Mouse (Mus musculus) heart, postnatal 0 days (tissue): Measurements from ENCODE around the gene Cox4i1. TPM values are rescaled to one million over a fixed set of nuclear protein-coding genes. Genes with fewer than 3 reads are reported as not detected.
A peak's percentile ranks its signal among the peaks of the same experiment; 100 is the strongest.
"Not testable (repeated sequence)": the region's sequence is repeated elsewhere in the genome, so short reads cannot be mapped to it uniquely, and the experiment has no call there.

Experiments
- ATAC-seq: fragments of 200-750 bp; cut with Nextera tagmentation; 2 replicates; pipeline ENCODE4 v1.8.0; 2017; ENCODE audit warnings: low read depth, moderate number of reproducible peaks, moderate library complexity; ENCODE audit not compliant: insufficient read depth
- DNase-seq: peaks from one replicate; pipeline ENCODE4 v3.0.0-alpha.2; 2016; ENCODE audit warnings: low spot score
- H3K27ac ChIP-seq: fragments of 300-500 bp; sonication (generic); 2 replicates; pipeline ENCODE4 v1.5.1; 2014; ENCODE audit warnings: low read depth, mild to moderate bottlenecking
- H3K27me3 ChIP-seq: fragments of 300-500 bp; sonication (generic); 2 replicates; pipeline ENCODE4 v1.6.1; 2014; ENCODE audit warnings: low read length, mixed read lengths; ENCODE audit not compliant: control insufficient read depth, insufficient read depth
- H3K36me3 ChIP-seq: fragments of 300-500 bp; sonication (generic); replicated peaks from 2 replicates; pipeline ENCODE4 v1.6.1; 2014; ENCODE audit warnings: low read length, mixed read lengths; ENCODE audit not compliant: control insufficient read depth, insufficient read depth
- H3K4me1 ChIP-seq: fragments of 300-500 bp; sonication (generic); 2 replicates; pipeline ENCODE4 v1.6.1; 2014; ENCODE audit warnings: antibody characterized with exemption; ENCODE audit not compliant: control insufficient read depth, insufficient read depth
- H3K4me2 ChIP-seq: fragments of 300-500 bp; sonication (generic); 2 replicates; pipeline ENCODE4 v1.6.1; 2014; ENCODE audit warnings: low read depth, mild to moderate bottlenecking, low read length, moderate library complexity
- H3K4me3 ChIP-seq: fragments of 300-500 bp; sonication (generic); 2 replicates; pipeline ENCODE4 v1.5.1; 2014; ENCODE audit warnings: low read depth, low read length
- H3K9ac ChIP-seq: fragments of 300-500 bp; sonication (generic); replicated peaks from 2 replicates; pipeline ENCODE4 v1.6.1; 2014; ENCODE audit warnings: low read depth, low read length, mixed read lengths
- H3K9me3 ChIP-seq: fragments of 300-500 bp; sonication (generic); replicated peaks from 2 replicates; pipeline ENCODE4 v1.6.1; 2016; ENCODE audit warnings: low read length; ENCODE audit not compliant: control insufficient read depth
- CTCF ChIP-seq: IDR thresholded peaks from 2 replicates; pipeline ENCODE4 v1.5.1; 2016; ENCODE audit warnings: antibody characterized with exemption, control low read depth, low read depth
- EP300 ChIP-seq: IDR thresholded peaks from 2 replicates; pipeline ENCODE4 v1.6.1; 2016; ENCODE audit warnings: antibody characterized with exemption, low read depth
- WGBS: fragments of 180-500 bp; shearing (Covaris S2); extraction: QIAGEN DNeasy Blood & Tissue Kit; methylation state at CpG from one replicate; pipeline ENCODE4 v1.1.7; 2014; 5-methylcytosine and 5-hydroxymethylcytosine counted together
- polyA plus RNA-seq: library from polyadenylated mRNA; unstranded; fragments of >200 nt; fragmentation: Nextera tagmentation; extraction: Ambion mirVana; gene quantifications from 2 replicates; pipeline ENCODE4 v1.2.1, GENCODE M21; 2015
- total RNA-seq: library from RNA; depleted of rRNA; stranded (reverse); fragments of >200 nt; gene quantifications from 2 replicates; pipeline ENCODE4 v1.2.3, GENCODE M21; 2014; ENCODE audit warnings: low replicate concordance

The Cox4i1 gene
- total and polyA plus RNA-seq, 2 experiments from 2014 or later, result 2,021 to 4,528 TPM

DNA sequence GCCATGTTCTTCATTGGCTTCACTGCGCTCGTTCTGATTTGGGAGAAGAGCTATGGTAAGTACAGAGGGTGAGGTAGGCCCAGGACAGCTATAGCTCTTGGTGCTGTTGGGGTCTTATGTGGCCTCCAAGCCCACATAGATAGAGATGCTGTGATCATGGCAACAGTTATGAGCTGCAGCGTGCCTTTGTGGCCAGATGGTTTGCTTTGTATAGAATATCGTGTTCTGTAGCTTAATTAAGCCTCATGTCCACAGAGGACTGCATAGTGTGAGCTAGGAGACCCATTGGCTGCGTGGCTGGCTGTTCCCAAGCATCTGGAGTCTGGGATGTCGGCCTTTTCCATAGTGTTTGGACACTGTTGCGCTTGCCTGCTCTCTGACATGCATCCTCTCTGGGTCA lies 5.3 kb downstream of the Cox4i1 start:
- TF ChIP-seq CTCF (no peak), EP300 (no peak)
- Histone ChIP-seq H3K4me2 (no peak overlapping the region), H3K27me3 (no peaks in the 10 kb centered on the region), H3K9ac (no peak overlapping the region), H3K4me3 (no peak overlapping the region), H3K9me3 (no peaks in the 10 kb centered on the region), H3K27ac (no peak overlapping the region), H3K4me1 (peaks cover 18% of the 10 kb centered on the region), H3K36me3 (peaks cover 64% of the 10 kb centered on the region)
- ATAC-seq, result no peak
- no peak for DNase-seq
- WGBS, result 84% methylated on average over 7 of the region's 7 CpGs

- 0 out of 2 replicates have a peak, but pooled peaks cover 4% of the 10 kb centered on the region for H3K27me3 ChIP-seq
- H3K9ac ChIP-seq, result no peak overlapping the region
- ATAC-seq (no peak), DNase-seq (no peak)
- 62% methylated on average over 8 of the region's 8 CpGs for WGBS
- 0 out of 2 replicates have a peak, but pooled peaks cover 2% of the 10 kb centered on the region for H3K4me1 ChIP-seq
- no peak overlapping the region for H3K27ac ChIP-seq
- H3K4me3 ChIP-seq, result no peak overlapping the region
- no peaks in the 10 kb centered on the region for H3K9me3 ChIP-seq
- H3K36me3 ChIP-seq, result peaks cover 54% of the 10 kb centered on the region
- no peak for TF ChIP-seq EP300
- TF ChIP-seq CTCF, result no peak
- H3K4me2 ChIP-seq, result no peak overlapping the region
Observed at GRCm38 (mm10) chr8:120675718-120676117, 7.7 kb downstream of the Cox4i1 start.

- Histone ChIP-seq H3K36me3 (peaks cover 27% of the 10 kb centered on the region), H3K4me1 (no peaks in the 10 kb centered on the region), H3K9ac (no peak overlapping the region), H3K9me3 (no peaks in the 10 kb centered on the region), H3K4me2 (no peak overlapping the region), H3K27ac (no peak overlapping the region), H3K4me3 (no peak overlapping the region), H3K27me3 (0 out of 2 replicates have a peak, but pooled peaks cover 7% of the 10 kb centered on the region)
- peak; percentile 61 for ATAC-seq
- TF ChIP-seq CTCF (peak; percentile 97), EP300 (no peak)
- DNase-seq, result peak; percentile 76
- WGBS, result 11% methylated on average over 10 of the region's 10 CpGs
Observed at GRCm38 (mm10) chr8:120678447-120678846, 10.4 kb downstream of the Cox4i1 start.

DNA sequence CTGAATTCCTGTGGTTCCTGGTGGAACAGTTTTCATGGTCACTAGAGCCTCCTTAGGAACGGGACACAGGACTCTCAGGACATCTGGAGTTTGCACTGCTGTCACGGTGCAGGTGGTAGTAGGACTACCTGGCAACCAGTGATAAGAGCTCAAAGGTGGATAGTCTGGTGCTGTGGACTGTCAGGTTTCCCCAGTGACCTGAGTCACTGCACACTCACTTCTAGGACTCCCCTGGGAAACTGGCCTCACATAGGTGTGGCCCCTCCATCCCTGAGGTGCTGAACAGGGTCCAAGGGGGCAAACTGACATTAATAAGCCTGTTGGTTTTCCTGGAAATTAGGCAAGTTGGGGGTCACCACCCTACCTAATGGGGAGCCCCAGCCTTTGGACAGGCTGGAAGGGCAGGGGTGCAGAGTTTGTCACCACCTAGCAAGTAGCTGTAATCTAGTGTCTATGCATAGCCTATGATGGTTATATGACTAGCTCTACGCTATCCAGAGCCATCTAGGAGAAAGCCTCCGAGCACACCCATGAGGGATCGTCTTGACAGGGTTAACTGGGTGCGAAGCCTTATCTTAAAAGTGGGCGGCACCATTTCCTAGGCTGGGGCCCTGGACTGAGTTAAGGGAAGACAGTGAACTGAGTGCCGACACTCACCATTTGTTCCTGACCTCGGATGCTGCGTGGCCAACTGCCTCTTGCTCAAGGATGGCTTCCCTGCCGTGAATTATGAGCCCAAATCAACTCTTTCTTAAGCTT lies 11.8 kb downstream of the Cox4i1 start:
- ATAC-seq, result no peak

GRCm38 (mm10) chr8:120680405-120680804 lies 12.4 kb downstream of the Cox4i1 start:
- H3K36me3 ChIP-seq, result peaks cover 18% of the 10 kb centered on the region; the same call in 1 of the 2 replicates
- not testable (repeated sequence) for H3K4me3 ChIP-seq, H3K4me1 ChIP-seq, H3K27me3 ChIP-seq, H3K9me3 ChIP-seq, H3K9ac ChIP-seq, H3K4me2 ChIP-seq, ATAC-seq, H3K27ac ChIP-seq, DNase-seq
- 50% methylated on average over 7 of the region's 7 CpGs for WGBS
- TF ChIP-seq CTCF, result peak; percentile 64

More for the DNA sequence above, 11.8 kb downstream of the Cox4i1 start:
- H3K9ac ChIP-seq, result no peak overlapping the region
- H3K27ac ChIP-seq, result no peak overlapping the region
- TF ChIP-seq CTCF, result no peak
- no peak for TF ChIP-seq EP300
- no peak overlapping the region for H3K4me3 ChIP-seq
- 0 out of 2 replicates have a peak, but pooled peaks cover 7% of the 10 kb centered on the region for H3K27me3 ChIP-seq
- 24% methylated on average over 11 of the region's 11 CpGs for WGBS
- peaks cover 18% of the 10 kb centered on the region; the same call in 1 of the 2 replicates for H3K36me3 ChIP-seq
- no peaks in the 10 kb centered on the region for H3K4me1 ChIP-seq
- no peak for DNase-seq
- H3K4me2 ChIP-seq, result no peak overlapping the region
- H3K9me3 ChIP-seq, result no peaks in the 10 kb centered on the region
